Mouse (Mus musculus) stomach, postnatal 0 days (tissue): ENCODE results near the gene Bhlhe40.

Source experiments
- CTCF ChIP-seq: IDR thresholded peaks from 2 replicates; pipeline ENCODE4 v1.5.1; 2016; ENCODE audit warnings: antibody characterized with exemption, low read depth, mild to moderate bottlenecking, moderate library complexity
- EP300 ChIP-seq: optimal IDR thresholded peaks from 2 replicates; pipeline ENCODE3; 2016; ENCODE audit warnings: antibody characterized with exemption

GRCm38 (mm10) chr6:108676783-108677340 lies 16.4 kb downstream of the Bhlhe40 start:
- TF ChIP-seq CTCF (no peak), EP300 (no peak)
